Mouse (Mus musculus) heart, embryonic 10.5 days (tissue): ENCODE data around the gene Btbd35f12. TPM values are rescaled to one million over a fixed set of nuclear protein-coding genes. Genes with fewer than 3 reads are reported as not detected.
"Not testable (repeated sequence)": the region's sequence is repeated elsewhere in the genome, so short reads cannot be mapped to it uniquely, and the experiment has no call there.

ENCODE experiments used
- DNase-seq: peaks from one replicate; pipeline ENCODE4 v3.0.0-alpha.2; 2017; ENCODE audit warnings: low spot score
- H3K27ac ChIP-seq: fragments of 300-500 bp; sonication (generic); 2 replicates; pipeline ENCODE4 v1.5.1; 2016; ENCODE audit warnings: mild to moderate bottlenecking
- H3K27me3 ChIP-seq: fragments of 300-500 bp; sonication (generic); 2 replicates; pipeline ENCODE4 v1.6.1; 2016; ENCODE audit warnings: mild to moderate bottlenecking; ENCODE audit not compliant: poor library complexity, insufficient read depth, severe bottlenecking
- H3K36me3 ChIP-seq: fragments of 300-500 bp; sonication (generic); 2 replicates; pipeline ENCODE4 v1.6.1; 2016; ENCODE audit warnings: mild to moderate bottlenecking, moderate library complexity
- H3K4me1 ChIP-seq: fragments of 300-500 bp; sonication (generic); 2 replicates; pipeline ENCODE4 v1.6.1; 2016; ENCODE audit warnings: mild to moderate bottlenecking
- H3K4me3 ChIP-seq: fragments of 300-500 bp; sonication (generic); 2 replicates; pipeline ENCODE4 v1.5.1; 2016; ENCODE audit warnings: mild to moderate bottlenecking, moderate library complexity
- H3K9me3 ChIP-seq: fragments of 300-500 bp; sonication (generic); 2 replicates; pipeline ENCODE4 v1.6.1; 2016; ENCODE audit warnings: mild to moderate bottlenecking, moderate library complexity
- WGBS: fragments of 180-500 bp; shearing (Covaris S2); methylation state at CpG from one replicate; pipeline ENCODE4 v1.1.7; 2016; 5-methylcytosine and 5-hydroxymethylcytosine counted together
- polyA plus RNA-seq: library from polyadenylated mRNA; unstranded; fragments of >200 nt; fragmentation: Nextera tagmentation; extraction: Ambion mirVana; gene quantifications from 2 replicates; pipeline ENCODE4 v1.2.1, GENCODE M21; 2016

Btbd35f12 gene
- not detected in 2 replicates for polyA plus RNA-seq

DNA sequence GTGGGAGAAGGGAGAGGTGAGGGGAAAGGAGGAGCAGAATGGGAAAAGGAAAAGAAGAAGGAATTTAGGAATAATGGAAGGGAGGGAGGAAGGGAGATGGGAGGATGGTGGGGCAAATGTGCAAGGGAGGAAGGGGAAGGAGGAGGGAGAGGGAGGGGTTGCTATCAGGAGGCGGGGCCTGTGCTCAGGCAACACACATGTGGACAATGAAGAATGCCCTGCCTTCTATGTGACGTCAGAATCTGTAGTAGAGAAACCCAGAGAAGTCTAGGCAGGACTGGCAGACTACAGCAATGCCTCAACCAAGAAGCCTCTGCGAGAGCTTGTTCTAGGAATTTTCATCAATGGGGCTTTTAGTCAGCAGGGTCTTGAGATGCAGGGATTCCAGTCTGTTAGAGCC lies at the start of gene Btbd35f12:
Gene Btbd35f12 (plus strand): TSS at position 301 of the 400 bp plus-strand sequence.
- no CpG with 5 or more reads among the region's 3 CpGs for WGBS
- DNase-seq = not testable (repeated sequence)

DNA sequence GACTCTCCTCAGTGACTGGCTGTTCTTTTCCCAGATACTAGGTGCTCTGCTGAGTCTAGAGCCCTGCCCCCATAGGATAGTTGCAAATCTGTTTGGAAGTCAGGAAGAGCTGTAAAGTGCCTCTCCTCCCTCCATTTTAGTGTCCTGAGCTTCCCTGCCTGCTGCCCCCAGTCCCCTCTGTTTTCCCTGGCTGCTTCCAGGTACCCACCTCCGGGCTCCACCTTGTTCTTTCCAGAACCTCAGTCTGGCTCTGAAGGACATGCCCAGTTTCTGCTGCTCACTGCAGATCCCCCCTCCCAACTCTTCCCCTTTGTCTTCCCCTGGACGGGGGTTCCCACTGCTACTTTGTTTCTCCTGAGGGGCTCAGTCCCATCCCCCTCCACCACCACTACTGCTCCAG lies 40.1 kb downstream of the Btbd35f12 start:
- not testable (repeated sequence) for H3K4me1 ChIP-seq, H3K27me3 ChIP-seq, H3K9me3 ChIP-seq, H3K36me3 ChIP-seq, H3K4me3 ChIP-seq, H3K27ac ChIP-seq
- 88% methylated on average over 2 of the region's 2 CpGs for WGBS
- peak; percentile 0 for DNase-seq

More for the DNA sequence above, at the start of gene Btbd35f12:
- not testable (repeated sequence) for H3K4me1 ChIP-seq, H3K27me3 ChIP-seq, H3K36me3 ChIP-seq, H3K4me3 ChIP-seq, H3K9me3 ChIP-seq, H3K27ac ChIP-seq

Other genes starting within 250 kb of the Btbd35f12 start
- not detected in 2 replicates for gene Spin2-ps6, start 78.5 kb upstream of the Btbd35f12 start, polyA plus RNA-seq